Comparison of ENCODE assay signal across 9 mouse cellular contexts in the genomic region with DNA sequence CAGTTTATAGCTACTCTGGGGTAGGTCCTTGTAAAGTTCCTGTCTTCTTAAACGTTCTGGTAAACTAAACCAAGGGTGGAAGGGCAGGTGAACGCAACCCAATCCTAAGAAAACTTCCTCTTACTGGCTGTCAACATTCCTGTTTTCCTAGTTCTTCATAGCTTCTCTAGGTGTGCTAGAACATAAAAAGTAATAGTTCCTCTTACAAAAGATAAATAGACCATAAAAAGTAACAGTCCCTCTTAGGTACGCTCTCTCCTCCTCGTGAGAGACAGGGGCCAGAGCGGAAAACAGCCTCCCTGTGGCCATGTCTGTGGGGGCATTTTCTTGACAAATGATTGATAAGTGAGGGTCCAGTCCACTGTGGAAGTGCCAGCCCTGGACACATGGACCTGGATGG. TPM values are rescaled to one million over a fixed set of nuclear protein-coding genes. Genes with fewer than 3 reads are reported as not detected.
DNase-seq lines count a peak whose midpoint lies in the region; ATAC-seq and TF ChIP-seq lines count a peak whose summit lies in the region.
"Had no signal": no experiment of that assay in that cellular context is flagged by ENCODE, and none has a peak within 500 bp of the region (broad histone marks: within the 10 kb centered on the region; RNA-seq: fewer than 3 reads in every experiment).

No protein-coding gene starts in this region.

- H3K36me3 ChIP-seq in lung, postnatal 0 days (ENCODE audit: insufficient read depth, low read length) = no peaks in the 10 kb centered on the region
- H3K36me3 ChIP-seq in limb, embryonic 15.5 days = peaks cover 19% of the 10 kb centered on the region
- H3K36me3 ChIP-seq in stomach, embryonic 15.5 days = peaks cover 6% of the 10 kb centered on the region

- H3K9me3 ChIP-seq in lung, postnatal 0 days (ENCODE audit: low read length) = no peaks in the 10 kb centered on the region
- no peaks in the 10 kb centered on the region for H3K9me3 ChIP-seq in limb, embryonic 15.5 days
- H3K9me3 ChIP-seq in stomach, embryonic 15.5 days = no peaks in the 10 kb centered on the region

- no peaks in the 10 kb centered on the region for H3K27me3 ChIP-seq in cerebellum, adult 2 months (ENCODE audit: control insufficient read depth, insufficient read depth, low read length)
- no peaks in the 10 kb centered on the region for H3K27me3 ChIP-seq in lung, postnatal 0 days (replicated peaks; ENCODE audit: insufficient read depth, low read length)
- no peaks in the 10 kb centered on the region for H3K27me3 ChIP-seq in limb, embryonic 15.5 days
- H3K27me3 ChIP-seq in stomach, embryonic 15.5 days (replicated peaks) = no peaks in the 10 kb centered on the region

- peak overlapping the region; percentile 84 for H3K4me3 ChIP-seq in cerebellum, adult 2 months (replicated peaks; ENCODE audit: insufficient read depth, low read depth, low read length)
- H3K4me3 ChIP-seq in lung, postnatal 0 days (ENCODE audit: low read depth, low read length) = peak overlapping the region; percentile 46; the same call in 1 of the 2 replicates
- peak overlapping the region; percentile 57 for H3K4me3 ChIP-seq in limb, embryonic 15.5 days
- H3K4me3 ChIP-seq in stomach, embryonic 15.5 days (replicated peaks) = peak overlapping the region; percentile 54

- ATAC-seq in lung, postnatal 0 days = no peak
- no peak for ATAC-seq in limb, embryonic 15.5 days (ENCODE audit: insufficient number of reproducible peaks, low FRiP score, low TSS enrichment, low read depth)
- no peak for ATAC-seq in stomach, embryonic 15.5 days (ENCODE audit: insufficient read depth, low FRiP score, low read depth)

- TF ChIP-seq CTCF in cerebellum, adult 2 months (IDR thresholded peaks at IDR 0.05; ENCODE audit: borderline replicate concordance, insufficient read depth, low read depth, low read length) = no peak
- TF ChIP-seq CTCF in lung, postnatal 0 days (IDR thresholded peaks at IDR 0.05) = no peak

- WGBS in cerebellum, adult 2 months = 64% methylated on average over 5 of the region's 5 CpGs
- 43% methylated on average over 5 of the region's 5 CpGs for whole genome bisulfite sequencing in lung, postnatal 0 days
- 36% methylated on average over 5 of the region's 5 CpGs for WGBS in limb, embryonic 15.5 days
- 57% methylated on average over 5 of the region's 5 CpGs for WGBS in stomach, embryonic 15.5 days

- TF ChIP-seq POLR2A in cerebellum, adult 2 months (IDR thresholded peaks at IDR 0.05; ENCODE audit: borderline replicate concordance, insufficient read depth, low read length) = no peak

- no peak for DNase-seq in cerebellum, adult 2 months
- DNase-seq in cerebellum, postnatal 36 days = no peak
- DNase-seq in lung, postnatal 0 days (ENCODE audit: low spot score) = no peak
- DNase-seq in lung, postnatal 10 days = no peak
- no peak for DNase-seq in urinary bladder, adult 18-20 months (ENCODE audit: low spot score in 2 of 2)
- DNase-seq in layer of hippocampus, adult 8-10 months (ENCODE audit: low spot score in 2 of 2) = no peak

- TF ChIP-seq EP300 in lung, postnatal 0 days (IDR thresholded peaks at IDR 0.05) = no peak

- no peaks in the 10 kb centered on the region for H3K4me1 ChIP-seq in cerebellum, adult 2 months (ENCODE audit: control insufficient read depth, insufficient read depth, low read length)
- no peaks in the 10 kb centered on the region for H3K4me1 ChIP-seq in lung, postnatal 0 days (ENCODE audit: insufficient read depth, low read depth, low read length)
- H3K4me1 ChIP-seq in limb, embryonic 15.5 days = peaks cover 12% of the 10 kb centered on the region
- H3K4me1 ChIP-seq in stomach, embryonic 15.5 days = peaks cover 4% of the 10 kb centered on the region; the same call in 1 of the 2 replicates

- H3K9ac ChIP-seq in lung, postnatal 0 days (replicated peaks; ENCODE audit: low read depth) = peak overlapping the region; percentile 50
- H3K9ac ChIP-seq in limb, embryonic 15.5 days = peak overlapping the region; percentile 76; the same call in 1 of the 2 replicates
- no peak overlapping the region for H3K9ac ChIP-seq in stomach, embryonic 15.5 days

- H3K4me2 ChIP-seq in lung, postnatal 0 days (replicated peaks; ENCODE audit: low read depth, low read length) = peak overlapping the region; percentile 94
- H3K4me2 ChIP-seq in limb, embryonic 15.5 days = peak overlapping the region; percentile 91
- H3K4me2 ChIP-seq in stomach, embryonic 15.5 days = peak overlapping the region; percentile 88

- no peak overlapping the region for H3K27ac ChIP-seq in cerebellum, adult 2 months (ENCODE audit: insufficient read depth, low read length)
- H3K27ac ChIP-seq in lung, postnatal 0 days (ENCODE audit: low read length) = no peak overlapping the region; the same call in 1 of the 2 replicates
- no peak overlapping the region for H3K27ac ChIP-seq in limb, embryonic 15.5 days
- H3K27ac ChIP-seq in stomach, embryonic 15.5 days = peak overlapping the region; percentile 40; the same call in 1 of the 2 replicates

RNA-seq across cellular contexts. Expression of a gene that starts 12.6 kb away (rescaled TPM):
- 20.2 and 21.5 TPM in 2 replicates for polyA plus RNA-seq in cerebellum, adult 2 months (2012; rRNA removed)
- 15.3 and 16.0 TPM in 2 replicates for polyA plus RNA-seq in lung, postnatal 0 days (2015; fragmentation: Nextera tagmentation; extraction: Ambion mirVana)
- polyA plus RNA-seq in limb, embryonic 15.5 days (2015; fragmentation: Nextera tagmentation; extraction: Ambion mirVana) = 24.7 and 25.0 TPM in 2 replicates
- polyA plus RNA-seq in stomach, embryonic 15.5 days (2015; fragmentation: Nextera tagmentation; extraction: Ambion mirVana) = 32.3 and 34.2 TPM in 2 replicates
- 10 to 100 TPM; 12.5 to 15.4 (median 15.3) TPM for total RNA-seq in layer of hippocampus, adult 8-10 months (2022)

RNA-seq across cellular contexts. Expression of a gene that starts 12.8 kb away (rescaled TPM):
- 41.3 and 44.8 TPM in 2 replicates for polyA plus RNA-seq in cerebellum, adult 2 months (2012; rRNA removed)
- 82.8 and 86.9 TPM in 2 replicates for polyA plus RNA-seq in lung, postnatal 0 days (2015; fragmentation: Nextera tagmentation; extraction: Ambion mirVana)
- 116 and 119 TPM in 2 replicates for polyA plus RNA-seq in limb, embryonic 15.5 days (2015; fragmentation: Nextera tagmentation; extraction: Ambion mirVana)
- polyA plus RNA-seq in stomach, embryonic 15.5 days (2015; fragmentation: Nextera tagmentation; extraction: Ambion mirVana) = 113 and 129 TPM in 2 replicates
- total RNA-seq in layer of hippocampus, adult 8-10 months (2022) = 10 to 100 TPM; 51.4 to 63.3 (median 59.3) TPM

RNA-seq across cellular contexts. Expression of a gene that starts 33.5 kb away (rescaled TPM):
- 0.38 TPM in 2 replicates for polyA plus RNA-seq in cerebellum, adult 2 months (2012; rRNA removed)
- polyA plus RNA-seq in lung, postnatal 0 days (2015; fragmentation: Nextera tagmentation; extraction: Ambion mirVana) = 0.15 TPM in 1 of 2 replicates, not detected in the other
- not detected in 2 replicates for polyA plus RNA-seq in limb, embryonic 15.5 days (2015; fragmentation: Nextera tagmentation; extraction: Ambion mirVana)
- not detected in 2 replicates for polyA plus RNA-seq in stomach, embryonic 15.5 days (2015; fragmentation: Nextera tagmentation; extraction: Ambion mirVana)
- not detected for total RNA-seq in layer of hippocampus, adult 8-10 months (2022)
- total RNA-seq: left cerebral cortex, postnatal 10 days had no signal

RNA-seq across cellular contexts. Expression of a gene that starts 46.2 kb away (rescaled TPM):
- not detected in 2 replicates for polyA plus RNA-seq in cerebellum, adult 2 months (2012; rRNA removed)
- polyA plus RNA-seq in lung, postnatal 0 days (2015; fragmentation: Nextera tagmentation; extraction: Ambion mirVana) = 1.6 and 3.0 TPM in 2 replicates
- 1.4 and 5.6 TPM in 2 replicates for polyA plus RNA-seq in limb, embryonic 15.5 days (2015; fragmentation: Nextera tagmentation; extraction: Ambion mirVana)
- 32.5 and 114 TPM in 2 replicates for polyA plus RNA-seq in stomach, embryonic 15.5 days (2015; fragmentation: Nextera tagmentation; extraction: Ambion mirVana)
- not detected for total RNA-seq in layer of hippocampus, adult 8-10 months (2022)
- total RNA-seq: left cerebral cortex, postnatal 10 days had no signal
